Mouse (Mus musculus): Measurements from ENCODE around the gene Osbpl10. TPM values are rescaled to one million over a fixed set of nuclear protein-coding genes. Genes with fewer than 3 reads are reported as not detected.

Osbpl10 gene
- polyA plus RNA-seq, 1 experiment, result not detected

DNA sequence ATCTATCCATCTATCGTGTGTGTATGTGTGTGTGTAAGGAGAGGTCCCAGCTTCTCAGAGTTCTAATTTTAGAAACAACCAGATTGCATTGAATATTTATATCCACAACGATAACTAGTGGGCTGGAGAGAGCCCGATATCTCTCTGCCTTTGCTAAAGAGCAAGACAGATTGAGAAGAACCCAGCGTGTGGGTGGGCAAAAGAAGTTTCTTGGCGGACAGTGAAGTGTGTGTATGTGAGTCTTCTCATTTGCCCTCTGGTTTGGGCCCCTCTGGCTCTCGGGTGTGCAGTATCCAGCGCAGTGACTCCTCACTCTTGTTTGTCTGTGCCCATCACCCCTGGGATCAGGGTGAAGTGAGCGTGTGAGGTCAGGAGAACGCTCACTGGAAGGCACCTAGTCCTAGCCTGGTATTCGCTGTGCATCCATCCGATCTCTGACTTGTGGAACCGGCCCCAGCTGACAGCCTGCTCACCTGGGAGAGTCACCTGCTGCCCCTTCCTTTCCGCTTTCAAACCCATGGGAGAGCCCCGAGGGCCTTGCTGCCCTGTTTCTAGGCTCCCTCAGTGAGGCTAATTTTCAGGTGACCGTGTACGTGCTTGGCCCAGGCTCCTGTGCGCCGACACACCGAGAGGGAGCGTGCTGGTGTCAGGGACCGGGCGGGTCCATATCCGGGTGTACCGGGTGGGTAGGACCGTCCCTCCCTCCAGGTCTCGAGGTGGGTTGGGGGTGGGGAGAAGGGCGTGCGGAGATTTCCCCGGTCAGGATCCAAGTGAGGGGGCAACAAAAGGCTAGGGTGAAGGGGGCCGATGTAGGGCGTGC lies 698 bp upstream of the Osbpl10 start:
- Histone ChIP-seq H3K4me3 (replicated peaks) (no peak overlapping the region), H3K36me3 (ENCODE audit: control insufficient read depth) (no peaks in the 10 kb centered on the region), H3K4me1 (ENCODE audit: control insufficient read depth) (no peaks in the 10 kb centered on the region), H3K27me3 (ENCODE audit: control insufficient read depth) (peaks cover 45% of the 10 kb centered on the region), H3K9me3 (ENCODE audit: control insufficient read depth, low read length) (no peaks in the 10 kb centered on the region; the same call in 1 of the 2 replicates)
- TF ChIP-seq GATA1 (IDR thresholded peaks at IDR 0.05; ENCODE audit: low read length), result no peak
- TF ChIP-seq TAL1 (IDR thresholded peaks at IDR 0.05; ENCODE audit: low read length), result no peak

GRCm38 (mm10) chr9:114979969-114980368 lies 1.6 kb downstream of the Osbpl10 start:
- Histone ChIP-seq H3K36me3 (ENCODE audit: control insufficient read depth) (no peaks in the 10 kb centered on the region), H3K4me3 (replicated peaks) (no peak overlapping the region), H3K9me3 (ENCODE audit: control insufficient read depth, low read length) (no peaks in the 10 kb centered on the region; the same call in 1 of the 2 replicates), H3K27me3 (ENCODE audit: control insufficient read depth) (peaks cover 45% of the 10 kb centered on the region), H3K4me1 (ENCODE audit: control insufficient read depth) (no peaks in the 10 kb centered on the region)
- TF ChIP-seq GATA1 (IDR thresholded peaks at IDR 0.05; ENCODE audit: low read length), result no peak
- TF ChIP-seq TAL1 (IDR thresholded peaks at IDR 0.05; ENCODE audit: low read length), result no peak

- no peaks in the 10 kb centered on the region for H3K4me1 ChIP-seq (ENCODE audit: control insufficient read depth)
- peaks cover 13% of the 10 kb centered on the region for H3K9me3 ChIP-seq (ENCODE audit: control insufficient read depth, low read length)
- H3K36me3 ChIP-seq (ENCODE audit: control insufficient read depth), result no peaks in the 10 kb centered on the region
- TF ChIP-seq TAL1 (IDR thresholded peaks at IDR 0.05; ENCODE audit: low read length) (no peak), GATA1 (IDR thresholded peaks at IDR 0.05; ENCODE audit: low read length) (no peak)
- H3K27me3 ChIP-seq (ENCODE audit: control insufficient read depth), result peaks cover 31% of the 10 kb centered on the region
- H3K4me3 ChIP-seq (replicated peaks), result no peak within 1 kb of the TSS
These were observed 4.5 kb downstream of the Osbpl10 start, which contains the start of gene Rps27rt for GRCm38 (mm10) chr9:114982689-114983360. TSS of gene Rps27rt (minus strand) at chr9:114982739.

DNA sequence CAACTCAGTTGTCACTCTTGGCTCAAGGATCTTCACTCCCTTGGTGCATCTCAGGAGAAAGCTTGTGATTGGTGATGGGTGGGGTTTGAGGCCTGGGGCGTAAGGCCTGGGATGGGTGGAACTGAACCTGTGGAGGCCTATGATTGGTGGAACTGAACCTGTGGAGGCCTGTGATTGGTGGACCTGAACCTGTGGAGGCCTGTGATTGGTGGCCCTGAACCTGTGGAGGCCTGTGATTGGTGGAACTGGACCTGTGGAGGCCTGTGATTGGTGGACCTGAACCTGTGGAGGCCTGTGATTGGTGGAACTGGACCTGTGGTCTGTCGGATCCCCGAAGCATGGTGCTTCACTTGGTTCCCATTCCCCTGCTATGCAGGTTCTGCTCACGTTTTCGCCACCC lies 7.4 kb downstream of the Osbpl10 start:
- peaks cover 2% of the 10 kb centered on the region for H3K27me3 ChIP-seq (ENCODE audit: control insufficient read depth)
- H3K4me3 ChIP-seq (replicated peaks), result no peak overlapping the region
- TF ChIP-seq GATA1 (IDR thresholded peaks at IDR 0.05; ENCODE audit: low read length) (no peak), TAL1 (IDR thresholded peaks at IDR 0.05; ENCODE audit: low read length) (no peak)
- H3K4me1 ChIP-seq (ENCODE audit: control insufficient read depth), result no peaks in the 10 kb centered on the region
- peaks cover 25% of the 10 kb centered on the region for H3K9me3 ChIP-seq (ENCODE audit: control insufficient read depth, low read length)
- H3K36me3 ChIP-seq (ENCODE audit: control insufficient read depth), result no peaks in the 10 kb centered on the region

GRCm38 (mm10) chr9:114986361-114986760 lies 8.0 kb downstream of the Osbpl10 start:
- peaks cover 25% of the 10 kb centered on the region for H3K9me3 ChIP-seq (ENCODE audit: control insufficient read depth, low read length)
- TF ChIP-seq TAL1 (IDR thresholded peaks at IDR 0.05; ENCODE audit: low read length) (no peak), GATA1 (IDR thresholded peaks at IDR 0.05; ENCODE audit: low read length) (no peak)
- H3K4me1 ChIP-seq (ENCODE audit: control insufficient read depth), result no peaks in the 10 kb centered on the region
- H3K4me3 ChIP-seq (replicated peaks), result no peak overlapping the region
- no peaks in the 10 kb centered on the region for H3K27me3 ChIP-seq (ENCODE audit: control insufficient read depth)
- H3K36me3 ChIP-seq (ENCODE audit: control insufficient read depth), result no peaks in the 10 kb centered on the region

DNA sequence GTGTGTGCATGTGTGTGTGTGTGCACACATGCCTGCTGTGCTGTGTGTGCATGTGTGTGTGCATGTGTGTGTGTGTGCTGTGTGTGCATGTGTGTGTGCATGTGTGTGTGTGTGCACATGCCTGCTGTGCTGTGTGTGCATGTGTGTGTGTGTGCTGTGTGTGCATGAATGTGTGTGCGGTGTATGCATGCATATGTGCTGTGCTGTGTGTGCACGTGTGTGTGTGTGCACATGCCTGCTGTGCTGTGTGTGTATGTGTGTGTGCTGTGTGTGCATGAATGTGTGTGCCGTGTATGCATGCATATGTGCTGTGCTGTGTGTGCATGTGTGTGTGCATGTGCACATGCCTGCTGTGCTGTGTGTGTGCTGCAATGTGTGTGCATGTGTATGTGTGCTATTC lies 9.7 kb downstream of the Osbpl10 start:
- Histone ChIP-seq H3K4me3 (replicated peaks) (no peak overlapping the region), H3K4me1 (ENCODE audit: control insufficient read depth) (no peaks in the 10 kb centered on the region), H3K9me3 (ENCODE audit: control insufficient read depth, low read length) (peaks cover 34% of the 10 kb centered on the region), H3K36me3 (ENCODE audit: control insufficient read depth) (no peaks in the 10 kb centered on the region), H3K27me3 (ENCODE audit: control insufficient read depth) (no peaks in the 10 kb centered on the region)
- TF ChIP-seq GATA1 (IDR thresholded peaks at IDR 0.05; ENCODE audit: low read length) (no peak), TAL1 (IDR thresholded peaks at IDR 0.05; ENCODE audit: low read length) (no peak)

- H3K9me3 ChIP-seq (ENCODE audit: control insufficient read depth, low read length), result peaks cover 36% of the 10 kb centered on the region
These were observed 10.4 kb downstream of the Osbpl10 start for GRCm38 (mm10) chr9:114988610-114989327.

DNA sequence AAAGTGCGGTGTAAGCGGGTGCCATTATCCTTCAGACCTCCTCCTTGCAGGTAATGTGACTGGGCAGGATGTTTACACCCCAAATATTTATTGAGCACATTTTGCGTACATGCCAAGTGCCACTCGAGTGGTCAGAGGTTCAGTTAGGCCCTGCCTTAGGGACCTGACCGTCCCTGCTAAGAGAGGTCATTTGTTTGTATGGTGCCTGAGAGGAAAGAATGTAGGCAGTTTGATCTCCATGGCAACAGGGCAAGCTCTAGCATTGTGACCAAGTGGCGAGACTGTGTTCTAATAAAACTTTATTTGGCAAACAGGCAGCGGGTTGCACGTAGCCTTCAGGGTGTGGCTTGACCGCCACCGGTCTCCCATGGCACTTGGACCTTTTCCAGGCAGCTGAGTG lies 12.1 kb downstream of the Osbpl10 start:
- no peaks in the 10 kb centered on the region for H3K27me3 ChIP-seq (ENCODE audit: control insufficient read depth)
- H3K36me3 ChIP-seq (ENCODE audit: control insufficient read depth), result no peaks in the 10 kb centered on the region
- TF ChIP-seq GATA1 (IDR thresholded peaks at IDR 0.05; ENCODE audit: low read length) (no peak), TAL1 (IDR thresholded peaks at IDR 0.05; ENCODE audit: low read length) (no peak)
- H3K4me1 ChIP-seq (ENCODE audit: control insufficient read depth), result no peaks in the 10 kb centered on the region
- no peak overlapping the region for H3K4me3 ChIP-seq (replicated peaks)
- H3K9me3 ChIP-seq (ENCODE audit: control insufficient read depth, low read length), result peaks cover 36% of the 10 kb centered on the region

More at GRCm38 (mm10) chr9:114988610-114989327, 10.4 kb downstream of the Osbpl10 start:
- Histone ChIP-seq H3K27me3 (ENCODE audit: control insufficient read depth) (no peaks in the 10 kb centered on the region), H3K4me3 (replicated peaks) (no peak overlapping the region), H3K36me3 (ENCODE audit: control insufficient read depth) (no peaks in the 10 kb centered on the region), H3K4me1 (ENCODE audit: control insufficient read depth) (no peaks in the 10 kb centered on the region)
- TF ChIP-seq TAL1 (IDR thresholded peaks at IDR 0.05; ENCODE audit: low read length) (no peak), GATA1 (IDR thresholded peaks at IDR 0.05; ENCODE audit: low read length) (no peak)

GRCm38 (mm10) chr9:114992528-114992927 lies 14.2 kb downstream of the Osbpl10 start:
- Histone ChIP-seq H3K4me3 (replicated peaks) (no peak overlapping the region), H3K9me3 (ENCODE audit: control insufficient read depth, low read length) (peaks cover 26% of the 10 kb centered on the region), H3K36me3 (ENCODE audit: control insufficient read depth) (no peaks in the 10 kb centered on the region), H3K27me3 (ENCODE audit: control insufficient read depth) (no peaks in the 10 kb centered on the region), H3K4me1 (ENCODE audit: control insufficient read depth) (no peaks in the 10 kb centered on the region)
- TF ChIP-seq TAL1 (IDR thresholded peaks at IDR 0.05; ENCODE audit: low read length) (no peak), GATA1 (IDR thresholded peaks at IDR 0.05; ENCODE audit: low read length) (no peak)

Data from erythroblast, embryonic 14.5 days (primary cell).